Mouse (Mus musculus) right cerebral cortex, postnatal 14 days (tissue): Measurements from ENCODE around the gene Trmt13.
"Not testable (repeated sequence)": the region's sequence is repeated elsewhere in the genome, so short reads cannot be mapped to it uniquely, and the experiment has no call there.

Experiments
- DNase-seq: peaks from one replicate; pipeline ENCODE4 v3.0.0; 2022

The Trmt13 gene

GRCm38 (mm10) chr3:116614295-116614892 is at the start of gene Trmt13:
Trmt13 (minus strand) TSS chr3:116614587.
- no peak for DNase-seq

GRCm38 (mm10) chr3:116662463-116662863 is 48.1 kb upstream of the Trmt13 start, which contains the start of gene Mfsd14a:
Mfsd14a (minus strand) TSS chr3:116662677.
- DNase-seq: peak; percentile 98

GRCm38 (mm10) chr3:116661870-116662414 is 47.6 kb upstream of the Trmt13 start:
- DNase-seq: peak; percentile 42

GRCm38 (mm10) chr3:116661288-116661869 is 47.0 kb upstream of the Trmt13 start:
- no peak for DNase-seq

- DNase-seq: no peak
Measured at GRCm38 (mm10) chr3:116659856-116660430, 45.6 kb upstream of the Trmt13 start.

- DNase-seq: no peak
Measured at GRCm38 (mm10) chr3:116658928-116659565, 44.7 kb upstream of the Trmt13 start.

GRCm38 (mm10) chr3:116656184-116656965 is 42.0 kb upstream of the Trmt13 start:
- DNase-seq: no peak

GRCm38 (mm10) chr3:116654051-116654450 is 39.7 kb upstream of the Trmt13 start:
- DNase-seq: not testable (repeated sequence)

- no peak for DNase-seq
Measured at GRCm38 (mm10) chr3:116653278-116653945, 39.0 kb upstream of the Trmt13 start.

GRCm38 (mm10) chr3:116652033-116652446 is 37.7 kb upstream of the Trmt13 start:
- no peak for DNase-seq

GRCm38 (mm10) chr3:116650698-116651097 is 36.3 kb upstream of the Trmt13 start:
- no peak for DNase-seq

GRCm38 (mm10) chr3:116648805-116649204 is 34.4 kb upstream of the Trmt13 start:
- DNase-seq: no peak

- no peak for DNase-seq
Measured at GRCm38 (mm10) chr3:116646387-116646786, 32.0 kb upstream of the Trmt13 start.

GRCm38 (mm10) chr3:116642373-116642772 is 28.0 kb upstream of the Trmt13 start:
- no peak for DNase-seq

- no peak for DNase-seq
Measured at GRCm38 (mm10) chr3:116641811-116642371, 27.5 kb upstream of the Trmt13 start.

- no peak for DNase-seq
Measured at GRCm38 (mm10) chr3:116640024-116640423, 25.6 kb upstream of the Trmt13 start.

- no peak for DNase-seq
Measured at GRCm38 (mm10) chr3:116638572-116638971, 24.2 kb upstream of the Trmt13 start.

GRCm38 (mm10) chr3:116637693-116638476 is 23.5 kb upstream of the Trmt13 start:
- DNase-seq: no peak

- DNase-seq: no peak
Measured at GRCm38 (mm10) chr3:116635799-116636198, 21.4 kb upstream of the Trmt13 start.

GRCm38 (mm10) chr3:116634853-116635252 is 20.5 kb upstream of the Trmt13 start:
- DNase-seq: no peak

- DNase-seq: no peak
Measured at GRCm38 (mm10) chr3:116634091-116634490, 19.7 kb upstream of the Trmt13 start.
